ENCODE assay signal across 22 mouse cellular contexts in the genomic region with DNA sequence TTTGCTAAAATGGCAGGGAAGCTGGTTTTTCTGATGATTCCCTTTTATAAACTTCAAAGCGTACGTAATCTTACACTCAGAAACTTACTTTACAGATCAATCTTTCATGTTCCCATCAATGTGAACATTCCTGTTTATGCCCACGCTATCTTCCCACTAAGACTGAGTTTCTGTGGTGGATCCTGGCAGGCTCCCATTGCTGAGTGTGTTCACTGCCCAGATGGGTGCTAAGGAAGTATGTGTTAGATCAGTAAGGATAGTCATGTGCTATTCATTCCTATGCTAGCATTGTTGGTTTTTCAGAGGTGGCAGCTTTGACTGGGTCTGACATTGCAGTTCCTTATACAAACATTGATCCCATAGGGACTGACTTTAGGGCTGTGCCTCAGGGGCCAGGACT. TPM values are rescaled to one million over a fixed set of nuclear protein-coding genes. Genes with fewer than 3 reads are reported as not detected.
DNase-seq lines count a peak whose midpoint lies in the region; TF ChIP-seq lines count a peak whose summit lies in the region.
"Had no signal": no experiment of that assay in that cellular context is flagged by ENCODE, and none has a peak within 500 bp of the region (broad histone marks: within the 10 kb centered on the region; RNA-seq: fewer than 3 reads in every experiment).

No protein-coding gene starts in this region.

- peak; percentile 41 for DNase-seq in layer of hippocampus, adult 11-12 months (ENCODE audit: low spot score)
- no peak for DNase-seq in layer of hippocampus, postnatal 25 days (ENCODE audit: extremely low spot score in 1 of 2, low spot score in 1 of 2)
- peak; percentile 39 to 72 for DNase-seq in layer of hippocampus, adult 2 months (ENCODE audit: low spot score in 2 of 2)
- peak; percentile 30 to 79 for DNase-seq in left cerebral cortex, postnatal 25 days (ENCODE audit: low spot score in 2 of 2)
- DNase-seq in telencephalon, adult 2 months (ENCODE audit: low read depth, low spot score) = peak; percentile 45
- DNase-seq in yolk sac, embryonic 10.5 days (ENCODE audit: low spot score) = no peak
- DNase-seq in cerebellum, postnatal 4 days (ENCODE audit: low spot score in 2 of 2) = no peak
- DNase-seq: adrenal gland, postnatal 25 days; cerebellum, adult 18-20 months; cerebellum, postnatal 25 days; forebrain, postnatal 0 days; gastrocnemius, postnatal 25 days; heart, adult 2 months; kidney, adult 18-20 months; kidney, postnatal 10 days had no signal

- no peak for TF ChIP-seq CTCF in layer of hippocampus, adult 2 months (conservative IDR thresholded peaks at IDR 0.05)

- H3K4me3 ChIP-seq in layer of hippocampus, adult 2 months = no peak overlapping the region
- H3K4me3 ChIP-seq: embryonic facial prominence, embryonic 15.5 days; heart, adult 2 months; heart, embryonic 15.5 days; hindbrain, embryonic 10.5 days; left cerebral cortex, adult 2 months; limb, embryonic 15.5 days; liver, embryonic 15.5 days had no signal

- intact Hi-C loops in left cerebral cortex, postnatal 25 days (cut with DNase I) = no loop called here

- peak overlapping the region; percentile 59; the same call in 1 of the 2 replicates for H3K27ac ChIP-seq in layer of hippocampus, adult 2 months
- H3K27ac ChIP-seq: embryonic facial prominence, embryonic 15.5 days; heart, adult 2 months; heart, embryonic 15.5 days; hindbrain, embryonic 10.5 days; left cerebral cortex, adult 2 months; limb, embryonic 15.5 days; liver, embryonic 15.5 days had no signal

RNA-seq across cellular contexts. Expression of gene 1700012A03Rik, which starts 42.7 kb away (rescaled TPM):
- not detected for total RNA-seq in layer of hippocampus, postnatal 25 days (2021)
- not detected for total RNA-seq in layer of hippocampus, adult 2 months (2021)
- not detected for total RNA-seq in left cerebral cortex, postnatal 25 days (2021)
- total RNA-seq: adrenal gland, postnatal 25 days; ES-E14; forebrain, postnatal 0 days; gastrocnemius, postnatal 25 days; heart, adult 2 months; left cerebral cortex, adult 2 months had no signal

Comparison
In these comparisons a context has a peak if more than half of its experiments do, and no peak if none do; other contexts are left out.
1. DNase-seq: peak in layer of hippocampus, adult 11-12 months (single experiment), layer of hippocampus, adult 2 months (2 of 2), left cerebral cortex, postnatal 25 days (2 of 2) and telencephalon, adult 2 months (single experiment); none in layer of hippocampus, postnatal 25 days (0 of 2), yolk sac, embryonic 10.5 days (single experiment) and cerebellum, postnatal 4 days (0 of 2).